Mouse (Mus musculus): Measurements from ENCODE around the gene Col26a1.

Gene Col26a1

DNA sequence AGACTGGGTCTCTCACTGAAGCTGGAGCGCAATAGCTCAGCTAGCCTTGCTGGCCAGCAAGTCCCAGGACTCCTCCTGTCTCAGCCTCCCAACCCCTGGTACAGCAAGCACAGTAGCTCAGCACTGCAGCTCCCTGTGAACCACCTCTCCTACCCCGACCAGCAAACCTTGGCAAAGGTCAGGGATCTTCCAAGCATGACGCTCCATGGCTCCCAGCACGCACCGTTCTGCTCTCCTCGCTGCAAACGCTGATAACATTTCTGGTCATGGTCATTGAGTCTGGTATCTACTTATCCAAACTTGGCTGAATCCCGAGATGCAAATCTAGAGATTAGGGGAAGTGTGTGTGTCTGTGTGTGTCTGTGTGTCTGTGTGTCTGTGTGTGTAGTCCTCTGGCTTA lies 2.9 kb downstream of the Col26a1 start:
- no peak for DNase-seq

DNA sequence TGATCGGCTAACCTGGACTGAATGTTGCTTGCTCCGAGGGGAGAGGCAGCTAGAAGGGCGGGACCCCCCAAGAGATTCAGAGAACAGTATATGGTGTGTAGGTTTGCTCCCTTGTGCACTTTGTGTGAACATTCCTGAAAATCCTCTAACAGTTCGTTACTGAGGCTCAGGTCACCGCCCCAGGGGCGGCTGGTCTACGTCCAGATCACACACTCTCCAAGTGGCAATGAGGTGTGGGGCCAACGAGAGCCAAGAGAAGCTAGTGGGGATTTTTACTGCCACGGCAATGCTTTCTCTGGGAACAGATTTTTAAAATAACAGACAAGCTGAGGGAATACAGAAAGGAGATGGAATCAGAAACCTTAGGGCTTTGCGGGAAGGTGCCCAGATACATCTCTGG lies 8.7 kb downstream of the Col26a1 start:
- peak; percentile 12 for DNase-seq

DNA sequence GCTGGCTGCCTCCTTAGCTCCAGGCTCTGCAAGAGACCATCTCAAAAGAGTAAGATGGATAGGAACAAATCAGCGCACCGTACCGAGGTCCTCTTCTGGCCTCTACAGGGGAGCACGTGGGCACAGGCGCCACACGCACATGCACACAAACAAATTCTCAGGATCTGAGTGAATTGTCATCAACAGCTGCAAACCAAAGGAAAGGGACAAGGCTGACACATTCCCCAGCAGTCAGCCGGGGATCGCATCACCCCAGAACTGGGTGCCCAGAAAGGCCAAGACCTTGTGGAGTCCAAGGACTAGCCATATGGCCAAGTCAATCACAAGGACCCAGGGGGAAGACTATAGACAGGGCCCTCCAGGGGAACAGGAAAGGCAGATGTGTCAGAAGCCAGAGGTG lies 10.6 kb downstream of the Col26a1 start:
- DNase-seq = no peak

DNA sequence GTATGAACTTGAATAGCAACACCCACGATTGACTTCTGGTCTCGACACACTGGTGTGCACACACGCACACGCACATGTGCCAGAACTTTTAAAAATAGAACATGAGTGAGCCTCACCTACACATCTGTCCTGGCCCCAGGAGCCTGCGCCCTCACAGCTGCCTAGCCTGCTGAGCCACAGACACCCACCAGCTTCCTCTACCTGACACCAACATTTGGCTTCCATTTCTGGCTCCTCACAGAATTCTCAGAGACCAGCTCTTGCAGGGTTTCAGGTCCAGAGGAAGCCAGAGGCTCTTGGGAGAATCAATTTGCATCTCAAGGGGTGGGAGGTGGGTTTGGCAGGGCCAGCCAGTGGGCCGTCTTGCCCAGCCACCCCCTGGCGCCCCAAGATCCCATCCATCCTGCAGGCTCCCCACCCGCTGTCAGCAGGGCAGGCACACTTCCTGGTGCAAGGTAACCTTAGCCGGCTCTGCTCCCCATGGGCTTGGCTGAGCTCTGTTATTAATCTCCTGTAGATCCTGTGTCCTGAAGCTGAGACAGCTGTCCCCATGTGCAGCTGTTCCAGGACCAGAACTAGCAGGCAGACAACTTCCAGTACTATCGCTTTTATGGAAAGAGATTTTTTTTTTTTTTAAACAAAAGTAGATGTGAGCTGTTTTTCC lies 13.4 kb downstream of the Col26a1 start:
- DNase-seq = no peak

DNA sequence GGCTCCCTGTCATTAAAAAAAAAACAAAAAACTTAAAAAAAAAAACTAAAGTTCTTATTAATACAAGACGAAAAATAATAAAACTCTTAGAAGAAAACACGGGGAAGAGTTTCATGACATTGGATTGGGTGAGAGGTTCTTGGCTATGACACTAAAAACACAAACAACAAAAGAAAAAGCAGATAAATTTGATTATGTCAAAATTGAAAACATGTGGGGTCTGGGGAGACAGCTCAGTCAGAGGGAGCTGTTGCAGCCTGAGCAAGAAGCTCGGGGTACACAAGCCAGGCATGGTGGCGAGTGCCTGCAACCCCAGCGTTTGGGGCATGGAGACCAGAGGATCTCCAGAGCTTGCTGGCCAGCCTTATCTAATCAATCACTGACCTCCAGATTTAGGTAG lies 15.3 kb downstream of the Col26a1 start:
- no peak for DNase-seq

DNA sequence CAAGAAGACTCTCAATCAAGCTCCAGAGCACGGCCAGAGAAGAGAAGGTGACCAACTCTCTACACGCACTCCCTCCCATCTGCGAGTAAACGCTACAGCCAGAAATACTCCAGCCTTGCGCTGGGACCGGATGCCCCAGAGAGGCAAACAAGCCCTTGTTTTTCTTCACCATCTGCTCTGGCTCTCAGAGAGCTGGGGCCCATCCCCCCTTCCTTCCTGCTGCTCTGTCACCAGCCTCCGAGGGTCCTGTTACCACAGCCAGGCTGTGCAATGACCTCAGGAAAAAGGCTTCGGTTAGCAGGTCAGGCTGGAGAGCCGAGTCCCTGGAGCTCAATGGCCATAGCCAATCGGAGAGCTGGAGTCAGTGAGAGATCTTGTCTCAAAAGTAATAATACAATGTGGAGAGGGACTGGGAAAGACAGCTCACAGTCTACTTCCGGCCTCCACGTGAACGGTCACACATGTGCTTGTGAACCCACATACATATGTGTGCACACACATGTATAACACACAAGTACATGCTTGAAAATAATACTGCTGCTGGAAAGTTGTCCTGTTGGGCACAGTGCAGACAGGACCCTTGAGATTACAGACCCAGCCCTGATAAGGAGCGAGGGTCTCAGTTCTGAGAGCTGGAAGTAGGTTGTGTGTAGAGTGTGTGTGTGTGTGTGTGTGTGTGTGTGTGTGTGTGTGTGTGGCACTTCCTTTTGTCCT lies 18.9 kb downstream of the Col26a1 start:
- DNase-seq = peak; percentile 57

DNA sequence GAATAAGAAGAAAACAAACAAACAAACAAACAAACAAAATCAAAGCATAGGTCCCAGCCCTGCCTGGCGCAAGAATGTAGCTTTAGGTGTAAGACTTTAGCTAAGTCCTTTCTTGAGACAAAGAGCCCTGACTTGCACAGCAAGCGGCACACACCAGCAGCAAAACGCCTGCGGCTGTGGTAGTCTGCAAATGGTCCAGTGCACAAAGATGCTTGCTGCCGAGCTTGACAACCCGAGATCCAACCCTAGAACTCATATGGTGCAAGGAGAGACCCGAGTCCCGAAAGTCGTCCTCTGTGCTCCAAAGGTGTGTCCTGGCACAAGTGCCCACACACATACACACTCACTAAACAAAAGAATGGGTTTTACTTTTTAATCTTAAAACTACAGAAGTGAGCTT lies 19.7 kb downstream of the Col26a1 start:
- no peak for DNase-seq

DNA sequence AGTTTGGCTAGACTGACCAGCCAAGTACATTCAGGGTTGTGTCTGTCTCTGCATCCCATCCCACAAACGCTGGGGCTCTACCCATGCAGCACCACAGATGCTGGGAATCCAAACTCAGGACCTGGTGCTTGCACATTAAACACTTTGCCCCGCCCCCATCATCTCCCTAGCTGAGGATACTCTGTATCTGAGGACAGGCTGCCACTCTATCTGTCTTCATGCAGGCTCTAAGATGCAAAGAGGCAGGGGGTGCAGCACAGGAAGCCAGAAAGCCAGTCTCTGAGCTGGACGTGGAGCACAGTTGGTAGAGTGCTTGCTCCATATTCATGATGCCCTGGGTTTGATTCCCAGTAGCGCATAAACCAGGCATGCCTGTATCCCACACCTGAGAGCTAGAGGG lies 20.2 kb downstream of the Col26a1 start:
- no peak for DNase-seq

DNA sequence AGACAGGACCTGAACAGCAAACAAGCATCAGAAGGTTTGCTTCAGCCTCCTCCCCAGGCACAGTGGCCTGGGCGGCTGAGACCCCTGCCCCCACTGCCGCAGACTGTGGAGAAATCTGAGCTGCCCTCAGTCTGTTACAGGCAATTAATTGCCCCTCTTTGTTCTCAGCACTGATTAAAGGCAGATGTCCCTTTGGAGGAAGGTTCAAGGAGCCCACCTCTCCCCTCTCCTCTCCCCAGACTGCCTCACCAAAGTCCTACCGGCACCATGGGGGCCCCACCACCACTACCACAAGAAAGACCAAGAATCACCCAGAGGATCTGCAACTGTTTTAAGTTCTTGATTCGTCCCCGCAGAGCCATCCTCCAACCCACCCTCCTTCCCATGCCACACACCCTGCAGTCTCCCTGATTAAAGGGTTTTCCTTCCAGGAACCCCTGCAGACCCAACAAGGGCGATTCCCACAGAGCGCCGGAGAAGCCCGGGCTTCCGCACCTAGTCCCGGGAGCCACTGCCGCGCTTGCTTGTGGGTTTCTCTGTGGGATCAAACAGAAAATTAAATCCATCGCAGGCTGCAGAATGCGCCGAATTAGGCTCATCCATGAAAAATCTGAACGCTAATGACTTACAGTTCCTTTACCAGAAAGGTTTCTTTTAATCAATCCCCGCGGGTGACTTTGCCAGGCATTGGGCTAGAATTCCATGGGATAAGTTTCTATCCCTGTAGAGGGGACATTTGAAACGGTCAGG lies 21.6 kb downstream of the Col26a1 start:
- no peak for DNase-seq

DNA sequence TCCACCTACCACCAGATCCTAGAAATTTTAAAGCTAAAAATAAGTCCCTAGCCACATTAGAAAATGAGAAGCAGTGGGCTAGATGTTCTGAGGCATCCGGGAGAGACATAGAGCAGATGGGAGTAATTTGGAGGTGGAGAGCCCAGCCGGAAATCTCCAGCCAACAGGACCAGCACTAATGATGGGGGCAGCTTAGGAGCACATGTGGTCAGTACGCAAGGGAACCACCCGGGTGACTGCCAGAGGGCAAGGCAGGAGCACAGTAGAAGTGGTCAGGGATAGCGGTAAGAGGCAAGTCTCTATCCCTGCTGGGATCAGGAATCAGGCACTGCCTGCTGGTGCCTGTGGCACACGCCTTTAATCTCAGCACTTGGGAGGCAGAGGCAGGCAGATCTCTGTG lies 32.3 kb downstream of the Col26a1 start:
- no peak for DNase-seq

DNA sequence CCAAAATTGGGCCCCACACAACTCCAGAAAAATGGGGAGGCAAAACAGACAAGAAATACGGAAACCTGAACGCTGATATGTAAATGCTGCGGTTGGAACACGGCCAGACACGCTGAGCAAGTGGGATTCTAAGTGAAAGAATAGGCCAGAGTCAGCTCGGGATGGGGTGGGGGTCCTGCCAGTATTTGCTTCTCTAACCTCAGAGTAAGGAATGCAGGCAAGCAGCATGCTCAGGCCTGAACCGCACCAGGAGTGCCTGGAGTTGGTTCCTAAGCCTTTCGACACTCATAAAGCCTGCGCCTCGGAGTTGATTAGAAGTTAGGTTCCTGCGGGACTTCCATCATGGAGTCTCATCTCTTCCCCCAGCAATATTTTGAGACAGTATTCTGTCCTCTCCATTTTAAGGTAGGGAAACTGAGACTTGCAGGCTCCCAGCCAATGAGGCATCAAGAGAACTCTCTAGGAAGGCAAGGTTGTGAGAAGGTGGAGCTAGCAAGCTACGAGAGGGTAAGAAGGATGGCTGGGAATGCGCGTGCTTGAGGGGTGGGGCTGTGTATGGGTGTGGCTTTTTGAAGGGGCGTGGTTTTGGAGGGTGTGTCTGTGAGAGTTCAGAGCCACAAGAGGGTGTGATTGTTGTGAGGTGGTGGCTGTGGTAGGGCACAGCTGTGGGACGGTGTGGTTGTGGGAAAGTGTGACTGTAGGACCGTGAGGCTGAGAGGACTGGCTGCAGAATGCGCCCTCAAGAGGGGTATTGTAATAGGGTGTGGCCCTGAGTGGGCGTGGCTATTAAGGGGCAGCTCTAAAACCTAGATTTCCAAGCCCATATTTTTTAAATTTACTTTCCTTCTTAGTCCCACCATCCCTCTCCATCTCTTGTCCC lies 36.4 kb downstream of the Col26a1 start:
- no peak for DNase-seq

DNA sequence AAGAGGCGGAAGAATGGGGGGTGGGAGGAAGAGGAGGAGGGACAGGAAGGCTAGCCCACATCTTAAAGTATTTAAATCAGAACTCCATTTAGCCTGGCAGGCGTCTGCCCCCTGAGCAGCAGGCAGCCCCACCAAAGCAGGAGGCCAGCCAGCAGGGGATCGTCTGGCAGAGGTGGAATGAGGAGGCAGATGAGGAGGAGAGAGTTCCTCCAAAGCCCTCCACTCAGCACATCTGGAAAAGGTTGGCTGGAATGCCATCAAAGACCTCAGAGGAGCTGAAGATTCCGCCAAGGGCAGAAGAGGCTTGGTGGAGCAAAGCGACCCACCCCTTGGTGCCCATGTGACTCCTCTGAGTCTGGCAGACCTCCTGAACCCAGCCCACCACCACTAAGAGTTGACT lies 39.1 kb downstream of the Col26a1 start:
- no peak for DNase-seq

DNA sequence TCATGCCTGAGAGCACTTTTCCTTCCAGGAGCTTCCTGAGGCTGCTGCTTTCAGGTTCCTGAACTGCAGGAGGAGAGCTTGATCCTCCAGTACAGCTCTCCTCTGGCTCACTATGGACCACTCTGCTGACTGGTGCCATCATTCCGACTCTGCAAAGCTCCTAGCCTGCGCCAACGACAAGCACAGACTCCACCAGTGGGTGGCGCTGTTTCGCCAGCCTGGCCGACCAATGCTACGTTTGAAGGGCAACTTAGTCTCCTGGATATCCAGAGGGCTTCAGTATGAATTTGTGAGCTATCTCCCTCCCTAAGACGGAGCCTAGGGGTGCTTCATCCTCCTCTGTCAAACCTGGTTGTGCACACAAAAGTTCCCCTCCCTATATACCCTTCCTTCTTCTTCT lies 43.0 kb downstream of the Col26a1 start:
- peak; percentile 60 for DNase-seq

DNA sequence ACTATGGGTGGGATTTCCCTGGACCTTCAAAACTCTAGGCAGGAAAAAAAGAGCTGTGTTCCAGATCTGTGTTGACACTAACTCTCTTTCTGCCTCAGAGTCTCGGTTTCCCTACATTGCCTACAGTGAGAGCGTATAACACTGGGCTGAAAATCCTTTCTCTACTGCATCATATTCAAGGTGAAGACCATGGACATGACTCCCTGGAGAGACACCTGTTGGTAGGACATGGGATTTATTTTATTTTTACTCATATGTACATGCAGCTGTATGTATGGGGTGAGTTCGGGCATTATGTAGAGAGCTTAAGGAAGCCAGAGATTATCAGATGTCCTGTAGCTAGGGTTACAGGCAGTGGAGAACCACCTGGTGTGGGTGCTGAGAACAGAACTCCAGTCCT lies 50.0 kb downstream of the Col26a1 start:
- DNase-seq = no peak

DNA sequence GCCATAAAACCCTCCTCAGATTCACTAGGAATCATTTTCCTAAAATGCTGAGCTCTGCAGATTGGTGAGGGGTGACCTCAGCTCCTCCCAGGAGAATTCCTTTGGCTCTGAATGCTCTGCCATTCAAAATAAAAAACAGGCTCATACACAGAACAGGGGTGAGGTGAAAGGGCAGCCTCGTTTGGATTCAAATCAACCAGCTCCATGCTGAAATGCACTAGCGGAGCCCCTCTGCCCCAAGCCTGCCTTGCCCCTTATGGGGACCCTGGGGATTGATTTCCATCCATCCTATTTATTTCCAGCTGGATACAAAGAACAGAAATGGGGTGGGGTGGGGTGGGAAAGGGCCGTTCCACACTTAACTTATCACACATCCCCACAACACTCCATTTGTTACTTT lies 52.9 kb downstream of the Col26a1 start:
- DNase-seq = no peak

DNA sequence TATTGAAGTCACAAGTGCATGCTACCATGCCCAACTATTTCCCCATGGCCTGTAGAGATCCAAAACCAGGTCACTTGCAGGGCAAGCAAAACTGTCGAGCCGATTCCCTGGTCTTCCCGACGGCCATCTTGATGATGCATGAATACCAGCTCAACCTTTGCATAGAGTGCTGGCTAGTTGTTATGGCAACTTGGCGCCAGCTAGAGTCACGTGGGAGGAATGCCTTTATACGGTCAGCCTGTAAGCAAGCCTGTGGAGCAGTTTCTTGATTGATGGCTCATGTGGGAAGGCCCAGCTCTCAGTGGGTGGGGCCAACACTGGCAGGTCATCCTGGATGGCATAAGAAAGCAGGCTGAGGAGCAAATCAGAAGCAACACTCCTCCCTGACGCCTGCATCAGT lies 61.0 kb downstream of the Col26a1 start:
- no peak for DNase-seq

DNA sequence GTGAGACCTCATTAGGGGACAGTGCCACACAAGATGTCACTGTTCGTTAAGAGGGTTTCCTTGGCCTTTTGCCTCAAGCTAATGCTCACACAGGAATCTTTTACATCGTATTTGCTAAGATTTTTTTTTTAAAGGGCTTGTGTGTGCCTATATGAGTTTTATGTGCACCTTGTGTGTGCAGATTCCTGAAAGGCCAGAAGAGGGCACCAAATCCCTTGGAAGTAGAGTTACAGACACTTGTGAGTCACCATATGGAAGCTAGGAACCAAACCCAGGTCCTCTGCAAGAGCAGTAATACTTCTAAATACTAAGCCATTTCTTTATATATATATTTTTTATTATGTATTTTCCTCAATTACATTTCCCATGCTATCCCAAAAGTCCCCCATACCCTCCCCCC lies 62.1 kb downstream of the Col26a1 start:
- no peak for DNase-seq

DNA sequence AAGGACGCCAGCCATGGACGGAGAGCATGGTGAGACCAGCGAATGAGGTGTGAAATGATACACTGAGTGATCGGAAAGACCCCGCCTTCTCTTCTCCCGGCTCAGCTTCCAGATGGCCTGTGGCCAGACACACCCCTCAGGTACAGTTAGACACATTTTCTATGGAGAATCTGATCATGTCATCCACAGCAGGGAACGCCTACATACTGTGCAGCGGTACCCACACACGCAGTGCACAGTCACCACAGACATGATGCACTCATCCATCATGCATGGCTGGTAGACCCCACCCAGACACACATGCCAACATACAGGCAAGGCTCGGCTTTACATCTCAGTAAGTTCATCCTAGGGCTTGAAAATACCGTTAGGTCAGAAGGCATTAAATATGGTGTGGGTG lies 63.3 kb downstream of the Col26a1 start:
- DNase-seq = no peak

DNA sequence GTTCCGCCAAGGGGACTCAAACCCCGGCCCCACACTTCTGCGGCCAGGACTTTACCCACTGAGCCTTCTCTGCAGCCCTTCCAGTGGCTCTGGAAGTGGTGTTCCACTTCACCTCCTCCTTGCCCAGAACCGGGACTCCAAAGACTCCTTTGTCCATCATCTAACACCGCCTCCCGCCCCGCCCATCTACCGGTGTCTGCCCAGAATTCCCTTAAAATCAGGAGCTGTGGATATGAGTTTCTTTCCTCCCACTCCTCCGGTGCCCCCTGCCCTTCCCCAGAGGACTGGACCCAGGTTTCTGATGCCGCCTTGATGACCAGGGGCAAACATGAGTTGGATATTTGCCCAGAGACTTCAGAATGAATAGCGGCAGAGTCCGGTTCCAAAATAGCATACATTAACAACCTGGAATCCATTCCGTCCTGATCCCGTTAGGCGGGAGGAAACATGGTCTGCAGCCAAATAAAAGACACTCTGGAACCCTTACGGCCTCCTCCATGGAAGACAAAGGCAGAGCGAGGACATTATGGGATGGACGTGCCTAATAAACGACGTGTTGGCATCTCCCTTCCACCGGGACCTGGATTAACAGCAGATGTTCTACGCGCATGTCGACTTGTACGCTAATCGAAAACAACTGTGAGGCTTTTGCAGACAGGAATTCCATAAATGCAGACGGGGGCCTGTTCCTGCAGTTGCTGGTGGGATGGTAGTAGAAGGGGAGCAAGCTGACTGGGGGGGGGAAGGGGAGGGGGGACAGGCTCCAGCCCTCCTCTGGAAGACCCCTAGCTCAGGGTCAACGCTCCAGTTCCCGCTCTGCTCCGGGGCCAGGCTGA lies 72.3 kb downstream of the Col26a1 start:
- DNase-seq = peak; percentile 7

DNA sequence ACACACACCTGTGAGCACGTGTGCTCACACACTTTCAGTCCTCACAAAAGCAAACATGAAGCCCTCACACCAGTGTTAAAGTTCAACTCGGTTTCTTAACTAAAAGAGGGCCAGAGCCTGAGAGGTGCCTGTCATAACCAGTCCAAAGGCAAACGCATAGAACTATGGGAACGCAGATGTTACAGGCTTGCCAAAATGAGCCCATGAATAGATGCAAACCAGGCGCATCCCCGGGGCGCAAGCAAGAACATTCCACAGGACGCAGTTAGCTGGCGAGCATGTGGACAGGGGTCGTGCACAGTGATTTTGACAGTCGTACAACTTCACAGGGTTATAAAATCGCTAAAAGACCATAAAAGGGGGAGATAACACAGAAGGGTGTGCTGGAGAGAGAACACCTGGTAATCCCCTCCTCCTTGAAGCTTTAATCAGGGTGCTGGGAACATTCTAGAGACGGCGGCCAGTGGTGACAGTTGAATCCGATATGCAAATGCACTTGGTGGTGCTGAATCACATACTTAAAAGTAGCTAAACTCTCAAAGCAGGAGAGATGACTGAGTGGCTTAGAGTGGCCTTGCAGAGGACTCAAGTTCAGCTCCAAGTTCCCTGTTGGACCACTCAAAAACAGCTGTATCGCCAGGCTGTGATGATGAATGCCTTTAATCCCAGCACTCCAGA lies 76.5 kb downstream of the Col26a1 start:
- DNase-seq = peak; percentile 4

DNA sequence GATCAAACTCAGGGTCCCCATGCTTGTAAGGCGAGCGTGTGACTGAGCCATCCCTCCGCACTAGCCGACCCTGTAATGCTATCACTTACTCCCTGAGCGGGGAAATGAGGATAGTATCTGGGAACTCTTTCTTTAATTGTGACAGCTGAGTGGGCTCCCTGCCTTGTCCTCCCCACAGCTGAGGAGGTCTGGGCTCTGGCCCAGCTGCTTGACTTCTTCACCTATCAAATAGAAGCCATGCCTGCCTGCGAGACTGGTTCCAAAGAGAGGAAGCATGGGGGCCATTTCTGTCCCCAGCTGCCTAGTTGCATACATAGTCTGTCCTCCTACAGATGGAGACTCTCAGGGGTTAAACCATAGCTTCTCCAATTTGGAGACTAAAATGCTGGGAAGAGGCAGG lies 78.0 kb downstream of the Col26a1 start:
- no peak for DNase-seq

DNA sequence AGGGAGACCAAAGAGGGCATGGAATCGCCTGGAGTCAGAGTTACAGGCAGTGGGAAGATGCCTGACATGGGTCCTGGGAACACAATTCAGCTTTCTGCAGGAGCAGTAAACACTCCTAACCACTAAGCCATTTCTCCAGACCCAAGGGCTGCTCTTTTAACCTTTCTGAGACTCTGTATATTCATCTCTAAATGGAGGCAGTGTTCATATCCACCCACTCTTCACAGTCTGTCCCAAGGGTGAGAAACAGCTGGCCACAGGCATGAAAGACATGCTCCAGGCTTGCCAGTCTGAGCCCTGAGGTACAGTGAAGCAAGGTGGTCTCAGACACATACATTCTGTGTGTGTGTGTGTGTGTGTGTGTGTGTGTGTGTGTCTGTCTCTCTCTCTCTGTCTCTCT lies 78.8 kb downstream of the Col26a1 start:
- no peak for DNase-seq
